Mouse (Mus musculus) hindbrain, embryonic 11.5 days (tissue): ENCODE measurements around the gene Nfib. TPM values are rescaled to one million over a fixed set of nuclear protein-coding genes. Genes with fewer than 3 reads are reported as not detected.

ENCODE experiments used
- ATAC-seq: fragments of 200-750 bp; cut with Nextera tagmentation; 2 replicates; pipeline ENCODE4 v1.8.0; 2017; ENCODE audit warnings: mild to moderate bottlenecking, moderate TSS enrichment, moderate library complexity; ENCODE audit not compliant: low FRiP score
- DNase-seq: peaks from one replicate; pipeline ENCODE4 v3.0.0-alpha.2; 2015; ENCODE audit warnings: low spot score
- H3K27ac ChIP-seq: fragments of 300-500 bp; sonication (generic); 2 replicates; pipeline ENCODE4 v1.5.1; 2014; ENCODE audit warnings: mild to moderate bottlenecking, low read depth, low read length
- H3K27me3 ChIP-seq: fragments of 300-500 bp; sonication (generic); 2 replicates; pipeline ENCODE4 v1.6.1; 2014; ENCODE audit warnings: mild to moderate bottlenecking, low read length, moderate library complexity, mixed read lengths; ENCODE audit not compliant: control insufficient read depth, insufficient read depth
- H3K36me3 ChIP-seq: fragments of 300-500 bp; sonication (generic); 2 replicates; pipeline ENCODE4 v1.6.1; 2014; ENCODE audit warnings: mild to moderate bottlenecking, low read length, moderate library complexity, mixed read lengths; ENCODE audit not compliant: control insufficient read depth, insufficient read depth
- H3K4me1 ChIP-seq: fragments of 300-500 bp; sonication (generic); replicated peaks from 2 replicates; pipeline ENCODE4 v1.6.1; 2014; ENCODE audit warnings: low read length, mixed read lengths; ENCODE audit not compliant: control insufficient read depth, insufficient read depth
- H3K4me2 ChIP-seq: fragments of 300-500 bp; sonication (generic); replicated peaks from 2 replicates; pipeline ENCODE4 v1.6.1; 2014; ENCODE audit warnings: mild to moderate bottlenecking, low read depth, low read length
- H3K4me3 ChIP-seq: fragments of 300-500 bp; sonication (generic); 2 replicates; pipeline ENCODE4 v1.5.1; 2014; ENCODE audit warnings: low read depth, low read length
- H3K9ac ChIP-seq: fragments of 300-500 bp; sonication (generic); 2 replicates; pipeline ENCODE4 v1.6.1; 2014; ENCODE audit warnings: low read depth, low read length
- H3K9me3 ChIP-seq: fragments of 300-500 bp; sonication (generic); 2 replicates; pipeline ENCODE4 v1.6.1; 2016; ENCODE audit warnings: low read length; ENCODE audit not compliant: control insufficient read depth
- WGBS: fragments of 180-500 bp; shearing (Covaris S2); extraction: QIAGEN DNeasy Blood & Tissue Kit; methylation state at CpG from one replicate; pipeline ENCODE4 v1.1.7; 2014; 5-methylcytosine and 5-hydroxymethylcytosine counted together
- polyA plus RNA-seq: library from polyadenylated mRNA; unstranded; fragments of >200 nt; fragmentation: Nextera tagmentation; extraction: Ambion mirVana; gene quantifications from 2 replicates; pipeline ENCODE4 v1.2.1, GENCODE M21; 2014

Nfib gene
- polyA plus RNA-seq, 1 experiment from 2014 or later: 38.6 TPM

- 81% methylated on average over 8 of the region's 8 CpGs for WGBS
- DNase-seq: no peak
Measured at GRCm38 (mm10) chr4:82624285-82625045, 81.1 kb downstream of the Nfib start.

GRCm38 (mm10) chr4:82623835-82624234 is 81.7 kb downstream of the Nfib start:
- no peak overlapping the region for H3K4me3 ChIP-seq
- peaks cover 2% of the 10 kb centered on the region; the same call in 1 of the 2 replicates for H3K4me1 ChIP-seq
- WGBS: 80% methylated on average over 4 of the region's 4 CpGs
- H3K36me3 ChIP-seq: no peaks in the 10 kb centered on the region
- no peak for ATAC-seq
- H3K4me2 ChIP-seq: no peak overlapping the region
- no peaks in the 10 kb centered on the region for H3K9me3 ChIP-seq
- no peak overlapping the region for H3K9ac ChIP-seq
- H3K27me3 ChIP-seq: no peaks in the 10 kb centered on the region
- DNase-seq: no peak
- no peak overlapping the region for H3K27ac ChIP-seq

More at GRCm38 (mm10) chr4:82624285-82625045, 81.1 kb downstream of the Nfib start:
- H3K27ac ChIP-seq: no peak overlapping the region
- H3K36me3 ChIP-seq: no peaks in the 10 kb centered on the region
- H3K9me3 ChIP-seq: no peaks in the 10 kb centered on the region
- H3K4me1 ChIP-seq: peaks cover 2% of the 10 kb centered on the region; the same call in 1 of the 2 replicates
- no peaks in the 10 kb centered on the region for H3K27me3 ChIP-seq
- ATAC-seq: no peak
- H3K4me2 ChIP-seq: no peak overlapping the region
- no peak overlapping the region for H3K4me3 ChIP-seq
- no peak overlapping the region for H3K9ac ChIP-seq

GRCm38 (mm10) chr4:82623081-82623538 is 82.4 kb downstream of the Nfib start:
- H3K9ac ChIP-seq: no peak overlapping the region
- ATAC-seq: peak; percentile 26; the same call in 1 of the 2 replicates
- peak overlapping the region; percentile 60; the same call in 1 of the 2 replicates for H3K27ac ChIP-seq
- no peaks in the 10 kb centered on the region for H3K27me3 ChIP-seq
- no peak for DNase-seq
- no peaks in the 10 kb centered on the region for H3K9me3 ChIP-seq
- H3K4me2 ChIP-seq: no peak overlapping the region
- 84% methylated on average over 12 of the region's 12 CpGs for WGBS
- H3K4me3 ChIP-seq: no peak overlapping the region
- H3K4me1 ChIP-seq: peaks cover 2% of the 10 kb centered on the region; the same call in 1 of the 2 replicates
- no peaks in the 10 kb centered on the region for H3K36me3 ChIP-seq

- WGBS: 16% methylated on average over 3 of the region's 3 CpGs
- peak; percentile 45 for DNase-seq
- Histone ChIP-seq H3K4me3 (no peak overlapping the region), H3K27me3 (no peaks in the 10 kb centered on the region), H3K9me3 (no peaks in the 10 kb centered on the region), H3K27ac (peak overlapping the region; percentile 60; the same call in 1 of the 2 replicates), H3K36me3 (no peaks in the 10 kb centered on the region), H3K4me2 (no peak overlapping the region), H3K4me1 (peaks cover 2% of the 10 kb centered on the region; the same call in 1 of the 2 replicates), H3K9ac (no peak overlapping the region)
- ATAC-seq: peak; percentile 90
Measured at GRCm38 (mm10) chr4:82622321-82622836, 83.2 kb downstream of the Nfib start.

- no peak overlapping the region for H3K9ac ChIP-seq
- DNase-seq: peak; percentile 28
- no peak overlapping the region for H3K4me3 ChIP-seq
- peaks cover 2% of the 10 kb centered on the region; the same call in 1 of the 2 replicates for H3K4me1 ChIP-seq
- 71% methylated on average over 12 of the region's 12 CpGs for WGBS
- no peak overlapping the region for H3K27ac ChIP-seq
- no peaks in the 10 kb centered on the region for H3K36me3 ChIP-seq
- H3K27me3 ChIP-seq: no peaks in the 10 kb centered on the region
- H3K4me2 ChIP-seq: no peak overlapping the region
- no peak for ATAC-seq
- H3K9me3 ChIP-seq: no peaks in the 10 kb centered on the region
Measured at GRCm38 (mm10) chr4:82619539-82619941, 86.0 kb downstream of the Nfib start.

- DNase-seq: no peak
- no peaks in the 10 kb centered on the region for H3K27me3 ChIP-seq
- H3K4me1 ChIP-seq: peaks cover 2% of the 10 kb centered on the region; the same call in 1 of the 2 replicates
- no peak overlapping the region for H3K9ac ChIP-seq
- H3K4me2 ChIP-seq: no peak overlapping the region
- H3K9me3 ChIP-seq: no peaks in the 10 kb centered on the region
- no peak overlapping the region for H3K4me3 ChIP-seq
- no peak for ATAC-seq
- H3K27ac ChIP-seq: no peak overlapping the region
- H3K36me3 ChIP-seq: no peaks in the 10 kb centered on the region
- 80% methylated on average over 2 of the region's 2 CpGs for WGBS
Measured at GRCm38 (mm10) chr4:82619003-82619402, 86.5 kb downstream of the Nfib start.

GRCm38 (mm10) chr4:82617257-82617656 is 88.3 kb downstream of the Nfib start:
- no peak overlapping the region for H3K9ac ChIP-seq
- no peak for DNase-seq
- no peaks in the 10 kb centered on the region for H3K27me3 ChIP-seq
- no peaks in the 10 kb centered on the region for H3K36me3 ChIP-seq
- no peaks in the 10 kb centered on the region; the same call in 1 of the 2 replicates for H3K4me1 ChIP-seq
- H3K27ac ChIP-seq: no peak overlapping the region
- no peaks in the 10 kb centered on the region for H3K9me3 ChIP-seq
- H3K4me2 ChIP-seq: no peak overlapping the region
- ATAC-seq: no peak
- WGBS: 93% methylated on average over 10 of the region's 10 CpGs
- no peak overlapping the region for H3K4me3 ChIP-seq

- H3K4me2 ChIP-seq: no peak overlapping the region
- no peaks in the 10 kb centered on the region for H3K36me3 ChIP-seq
- H3K27ac ChIP-seq: no peak overlapping the region
- DNase-seq (no peak), ATAC-seq (no peak)
- H3K4me1 ChIP-seq: no peaks in the 10 kb centered on the region; the same call in 1 of the 2 replicates
- H3K9me3 ChIP-seq: no peaks in the 10 kb centered on the region
- no peak overlapping the region for H3K9ac ChIP-seq
- H3K4me3 ChIP-seq: no peak overlapping the region
- H3K27me3 ChIP-seq: no peaks in the 10 kb centered on the region
- WGBS: 91% methylated on average over 5 of the region's 5 CpGs
Measured at GRCm38 (mm10) chr4:82615712-82616111, 89.8 kb downstream of the Nfib start.
